Mouse (Mus musculus) cortical plate, adult 2 months (tissue): ENCODE data around the gene Tnni2.

Experiments
- CTCF ChIP-seq: fragments of 200-500 bp; IDR thresholded peaks from 2 replicates; pipeline ENCODE4 v1.5.1; 2011; ENCODE audit warnings: mild to moderate bottlenecking, control low read depth, low read length; ENCODE audit not compliant: insufficient read depth; ENCODE audit errors: extremely low read depth
- POLR2A ChIP-seq: fragments of 200-500 bp; IDR thresholded peaks from 2 replicates; pipeline ENCODE4 v1.6.1; 2011; ENCODE audit warnings: mild to moderate bottlenecking, low read length, control low read depth; ENCODE audit not compliant: insufficient read depth; ENCODE audit errors: extremely low read depth

- TF ChIP-seq POLR2A (no peak), CTCF (no peak)
Observed at GRCm38 (mm10) chr7:142442081-142442907, 686 bp downstream of the Tnni2 start.
